Mouse (Mus musculus): Measurements from ENCODE around the gene Crtc3.

Crtc3 gene

GRCm38 (mm10) chr7:80682630-80683029, 6.0 kb downstream of the Crtc3 start:
- DNase-seq (ENCODE audit: low read depth) = no peak

DNA sequence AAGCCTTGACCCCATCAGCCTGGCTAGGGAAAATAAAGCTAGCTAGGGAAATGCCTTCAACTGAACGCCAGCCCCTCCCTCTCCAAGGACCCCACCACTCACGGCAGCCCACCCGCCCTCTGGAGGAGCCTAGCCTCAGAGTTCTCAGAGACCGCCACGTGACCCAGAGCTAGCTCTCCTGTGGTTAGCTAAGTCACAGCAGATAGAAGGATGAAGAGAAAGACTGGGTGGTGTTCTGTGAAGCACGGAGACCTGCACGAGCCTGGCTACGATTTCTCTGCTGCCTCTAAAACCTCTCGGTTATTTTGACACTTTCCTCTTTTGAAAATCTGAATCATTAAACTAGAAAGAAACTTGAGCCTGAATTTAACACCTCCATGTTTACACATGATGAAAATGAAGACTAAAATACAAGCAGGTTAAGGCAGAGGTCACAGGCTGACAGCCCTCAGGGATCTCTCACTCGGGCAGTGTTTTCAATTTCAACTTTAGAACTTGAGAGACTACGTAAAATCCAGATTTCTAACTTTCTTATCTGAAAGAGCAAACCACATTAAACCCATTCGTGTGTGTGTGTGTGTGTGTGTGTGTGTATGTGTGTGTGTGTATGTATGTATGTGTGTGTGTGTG, 8.3 kb downstream of the Crtc3 start:
- DNase-seq (ENCODE audit: low read depth) = no peak

- no peak for DNase-seq (ENCODE audit: low read depth)
Measured at GRCm38 (mm10) chr7:80672323-80672722, 16.4 kb downstream of the Crtc3 start.

DNA sequence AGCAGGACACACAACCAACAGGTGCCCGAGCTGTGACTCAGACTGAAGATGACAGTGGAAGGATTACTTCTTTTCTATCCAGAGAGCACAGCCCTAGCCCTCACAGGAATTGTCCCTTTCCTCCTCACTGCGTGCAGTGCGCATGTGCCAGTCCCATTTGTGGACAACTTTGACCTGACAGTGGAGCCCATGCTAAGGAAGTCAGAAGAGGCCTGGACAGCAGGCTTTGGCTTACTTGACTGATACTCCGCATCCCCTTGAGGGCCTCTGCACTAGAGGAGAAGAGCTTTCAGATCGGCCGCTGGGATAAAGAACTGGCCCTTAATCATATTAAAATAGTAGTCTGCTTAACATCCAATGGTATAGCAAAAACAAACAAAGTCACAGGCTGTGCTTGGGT, 17.8 kb downstream of the Crtc3 start:
- no peak for DNase-seq (ENCODE audit: low read depth)

DNA sequence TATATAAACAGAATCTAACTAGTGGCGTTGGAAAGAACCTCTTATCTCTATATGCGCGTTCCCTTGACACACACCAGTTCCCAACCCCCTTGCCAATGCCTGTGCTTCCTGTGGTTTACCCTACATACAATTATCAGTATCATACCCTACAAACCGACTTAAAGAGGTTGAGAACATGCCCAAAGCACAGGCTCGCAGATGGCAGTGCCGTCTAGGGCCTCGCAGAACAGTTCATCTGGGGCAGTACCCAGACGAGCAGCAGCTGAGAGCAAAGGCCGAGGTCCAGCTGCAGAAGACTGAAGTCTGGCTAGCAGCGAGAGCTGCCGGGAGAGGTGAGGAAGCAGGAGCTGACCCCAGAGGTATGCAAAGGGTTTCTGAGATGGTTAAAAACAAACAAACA, 21.5 kb downstream of the Crtc3 start:
- DNase-seq (ENCODE audit: low read depth) = no peak

DNA sequence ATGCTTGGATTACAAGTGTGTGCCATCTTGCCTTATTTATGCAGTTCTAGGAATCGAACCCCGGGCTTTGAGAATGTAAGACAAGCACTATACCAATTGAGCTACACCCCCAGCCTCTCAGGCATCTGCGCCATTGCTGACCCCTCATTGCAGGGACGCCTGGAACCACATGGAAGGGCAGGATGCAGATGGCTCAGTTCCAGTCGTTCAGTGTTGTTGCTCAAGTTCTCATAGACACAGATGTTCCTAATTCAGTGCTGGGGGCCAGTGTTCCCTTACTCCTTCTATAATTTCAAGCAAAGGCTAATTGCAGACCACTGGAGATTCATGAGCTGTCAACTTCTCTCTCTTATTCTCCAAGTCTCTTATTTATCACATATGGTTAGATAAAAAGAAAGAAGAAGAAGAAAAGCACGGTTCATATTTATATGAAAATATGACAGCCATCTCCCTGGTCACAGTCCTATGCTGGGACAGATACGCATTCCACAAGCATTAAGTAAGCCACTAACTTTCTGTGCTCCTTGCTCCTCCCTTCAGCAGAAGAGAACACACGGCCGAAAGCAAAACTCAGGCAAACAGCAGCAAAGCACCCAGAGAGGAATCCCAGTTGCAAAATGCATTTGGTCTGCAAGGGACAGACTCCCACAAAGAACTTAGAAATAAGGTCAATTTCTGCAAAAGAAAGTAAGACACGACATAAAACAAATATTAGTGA, 22.3 kb downstream of the Crtc3 start:
- no peak for DNase-seq (ENCODE audit: low read depth)

DNA sequence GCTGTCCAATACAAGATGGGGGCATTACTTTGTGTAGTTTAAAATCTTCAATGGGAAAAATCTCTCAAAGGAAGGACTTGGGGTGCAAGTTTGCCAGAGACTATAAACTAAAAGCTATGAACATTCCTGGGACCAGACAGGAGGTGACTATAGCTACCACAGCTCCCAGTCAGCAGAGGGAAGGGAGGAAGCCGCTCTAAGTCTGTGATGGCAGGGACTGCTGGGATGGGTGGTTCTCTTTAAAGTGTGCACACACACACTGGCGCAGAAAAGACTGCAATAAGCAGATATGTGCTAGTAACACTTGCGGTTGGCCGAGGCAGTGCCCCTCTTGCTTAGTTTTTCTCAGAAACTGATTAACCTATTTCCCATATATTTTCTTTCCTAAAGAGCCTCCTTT, 27.6 kb downstream of the Crtc3 start:
- DNase-seq (ENCODE audit: low read depth) = no peak

- no peak for DNase-seq (ENCODE audit: low read depth)
Measured at GRCm38 (mm10) chr7:80660619-80661018, 28.1 kb downstream of the Crtc3 start.

DNA sequence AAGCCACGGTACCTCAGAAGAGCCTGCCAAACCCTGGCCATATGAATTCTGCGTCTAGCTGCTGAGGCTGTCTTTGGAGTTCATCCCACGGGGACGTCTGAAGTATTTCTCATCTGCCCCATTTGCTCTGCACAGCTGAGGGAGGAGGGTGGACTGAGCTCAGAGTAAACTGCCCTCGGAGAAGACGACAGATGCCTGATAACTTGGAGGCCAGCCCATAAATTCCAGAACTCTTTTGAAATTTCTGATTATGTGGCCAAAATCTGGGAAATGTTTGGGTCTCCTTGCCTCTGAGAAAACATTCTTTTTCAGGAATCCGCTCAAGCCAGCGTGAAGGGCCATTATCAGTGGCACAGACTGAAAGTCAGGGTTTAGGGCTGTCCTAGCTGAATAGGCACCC, 30.8 kb downstream of the Crtc3 start:
- peak; percentile 82 for DNase-seq (ENCODE audit: low read depth)

GRCm38 (mm10) chr7:80655350-80656013, 33.2 kb downstream of the Crtc3 start:
- no peak for DNase-seq (ENCODE audit: low read depth)

DNA sequence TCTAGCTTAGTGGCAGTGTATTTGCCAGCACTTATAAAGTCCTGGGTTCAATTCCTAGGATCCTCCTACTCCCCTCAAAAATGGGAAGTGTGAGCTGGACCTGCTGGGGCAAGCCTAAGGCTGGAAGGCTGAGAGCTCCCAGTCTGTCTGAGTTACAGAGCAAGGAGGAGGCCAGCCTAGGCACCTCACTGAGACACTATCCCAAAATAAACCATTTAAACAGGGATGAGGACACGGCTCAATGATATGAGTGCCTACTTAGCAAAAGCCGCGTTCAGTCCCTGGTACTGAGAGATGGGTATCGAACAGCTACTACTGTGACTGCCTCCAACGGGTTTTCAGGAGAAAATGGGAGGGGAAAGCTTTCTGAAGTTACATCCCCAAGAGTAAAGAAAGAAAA, 33.8 kb downstream of the Crtc3 start:
- no peak for DNase-seq (ENCODE audit: low read depth)

GRCm38 (mm10) chr7:80654393-80654792, 34.3 kb downstream of the Crtc3 start:
- DNase-seq (ENCODE audit: low read depth) = no peak

DNA sequence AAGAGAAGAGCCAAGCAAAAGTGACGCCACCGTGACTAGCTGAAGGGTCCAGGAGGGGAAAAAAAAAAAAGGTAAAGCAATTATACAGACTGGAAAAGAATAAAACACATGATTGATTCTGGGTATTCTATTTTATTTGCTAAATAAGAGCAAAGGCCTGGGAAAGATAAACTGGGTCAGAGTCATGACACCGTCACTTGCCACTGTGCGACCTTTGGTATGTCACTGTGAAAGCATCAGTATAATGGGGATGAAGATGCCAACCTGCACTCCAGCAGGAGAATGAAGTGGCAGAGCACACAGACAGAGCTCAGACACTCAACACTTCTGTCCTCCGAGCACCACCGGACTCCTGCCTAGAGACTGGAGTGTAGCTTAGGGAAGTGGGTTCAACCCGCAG, 34.7 kb downstream of the Crtc3 start:
- DNase-seq (ENCODE audit: low read depth) = no peak

DNA sequence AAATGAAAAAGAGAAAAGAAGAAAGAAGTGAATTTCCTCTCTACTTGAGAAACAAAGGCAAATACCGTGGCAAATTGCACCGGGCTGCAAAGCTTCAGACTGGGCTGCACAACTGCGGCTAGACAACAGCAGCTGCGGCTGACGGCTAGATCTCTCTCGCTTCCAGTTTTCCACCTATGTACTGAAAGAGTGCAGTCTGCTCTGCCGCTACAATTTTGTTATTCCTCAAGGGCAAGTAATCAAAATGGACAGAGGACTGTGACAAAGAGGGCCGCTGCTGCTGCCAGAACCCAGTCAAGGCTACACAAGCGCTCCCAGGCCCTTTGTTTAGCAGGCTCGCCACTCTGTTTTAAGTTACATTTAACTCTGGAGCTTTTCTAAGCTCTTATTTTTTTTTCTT, 35.6 kb downstream of the Crtc3 start:
- no peak for DNase-seq (ENCODE audit: low read depth)

- no peak for DNase-seq (ENCODE audit: low read depth)
Measured at GRCm38 (mm10) chr7:80652289-80652688, 36.4 kb downstream of the Crtc3 start.

DNA sequence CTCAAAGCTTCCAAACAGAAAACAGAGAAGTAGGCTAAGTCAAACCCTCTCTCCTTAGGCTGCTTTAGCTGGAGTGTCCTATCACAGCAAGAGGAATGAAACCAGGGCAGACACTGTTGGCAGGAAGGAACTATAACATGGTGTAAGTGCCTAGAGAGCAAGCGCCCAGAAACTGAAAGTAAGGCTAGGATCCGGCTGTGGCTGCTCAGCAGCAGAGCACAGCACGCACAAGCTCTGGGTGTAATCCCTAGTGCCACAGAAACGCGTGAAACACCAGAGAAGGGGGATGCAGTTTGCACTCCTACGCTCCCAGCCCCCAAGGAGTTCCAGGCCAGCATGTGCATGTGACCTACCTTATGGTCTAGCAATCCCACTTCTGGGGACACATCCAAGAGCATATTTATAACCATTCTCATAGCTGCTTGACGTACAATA, 41.2 kb downstream of the Crtc3 start:
- no peak for DNase-seq (ENCODE audit: low read depth)

DNA sequence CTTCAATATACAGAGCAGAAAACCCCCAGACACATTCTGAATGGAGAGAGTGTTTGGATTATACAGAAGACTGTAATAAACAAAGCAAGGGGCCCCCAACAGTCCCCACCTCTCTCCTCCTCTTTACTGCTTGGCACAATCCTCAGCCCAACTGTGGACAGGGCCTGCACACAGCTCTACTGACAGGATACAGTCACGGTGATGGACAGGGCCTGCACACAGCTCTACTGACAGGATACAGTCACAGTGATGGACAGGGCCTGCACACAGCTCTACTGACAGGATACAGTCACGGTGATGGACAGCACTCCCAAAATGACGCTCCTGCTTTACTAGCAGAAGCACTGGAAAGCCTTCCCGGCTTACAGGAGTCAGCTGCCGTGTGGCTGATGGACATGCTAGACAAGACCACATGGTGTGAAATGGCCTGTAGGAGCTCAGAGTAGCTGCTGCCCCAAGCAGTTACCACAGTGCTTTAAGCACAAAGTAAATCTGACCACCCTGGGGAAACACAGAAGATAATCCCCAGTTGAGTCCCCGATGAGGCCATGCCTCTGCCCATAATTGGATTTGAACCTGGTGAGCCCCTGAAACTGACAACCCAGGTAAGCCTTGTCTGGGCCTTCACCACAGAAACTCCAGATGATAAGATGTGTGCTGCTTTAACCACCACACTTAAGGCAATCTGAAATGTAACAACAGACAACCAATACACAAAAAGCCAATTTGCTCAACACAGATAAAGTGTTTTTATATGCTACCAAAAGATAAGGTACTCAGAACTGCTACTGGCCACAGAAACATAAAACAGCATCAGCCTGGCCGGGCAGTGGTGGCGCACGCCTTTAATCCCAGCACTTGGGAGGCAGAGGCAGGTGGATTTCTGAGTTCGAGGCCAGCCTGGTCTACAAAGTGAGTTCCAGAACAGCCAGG, 42.3 kb downstream of the Crtc3 start:
- no peak for DNase-seq (ENCODE audit: low read depth)

- DNase-seq (ENCODE audit: low read depth) = no peak
Measured at GRCm38 (mm10) chr7:80642976-80643666, 45.6 kb downstream of the Crtc3 start.

- DNase-seq (ENCODE audit: low read depth) = no peak
Measured at GRCm38 (mm10) chr7:80642552-80642951, 46.1 kb downstream of the Crtc3 start.

- no peak for DNase-seq (ENCODE audit: low read depth)
Measured at GRCm38 (mm10) chr7:80641899-80642298, 46.8 kb downstream of the Crtc3 start.

- no peak for DNase-seq (ENCODE audit: low read depth)
Measured at GRCm38 (mm10) chr7:80641497-80641896, 47.2 kb downstream of the Crtc3 start.

DNA sequence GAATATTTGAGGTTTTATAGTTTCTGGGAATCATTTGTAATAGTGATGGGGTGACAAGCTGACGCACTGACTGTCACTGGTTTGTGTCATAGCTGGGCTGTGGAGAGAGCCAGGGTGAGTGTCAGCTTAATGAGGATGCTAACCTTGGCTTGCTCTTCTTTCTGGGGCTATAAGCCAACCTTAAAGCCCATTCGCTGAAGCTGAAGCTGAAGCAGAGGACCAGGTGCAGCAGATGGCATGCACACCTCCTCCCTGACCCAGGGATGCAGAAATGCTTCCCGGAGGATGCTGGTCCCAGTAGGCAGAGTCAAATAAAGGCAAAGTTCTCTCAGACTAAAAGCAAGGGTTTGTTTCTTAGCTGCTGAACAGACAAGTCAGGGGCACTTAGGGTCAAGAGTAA, 48.7 kb downstream of the Crtc3 start:
- no peak for DNase-seq (ENCODE audit: low read depth)
